Mouse (Mus musculus) brain, embryonic 14.5 days (tissue): ENCODE data around the gene Prn.

Source experiments
- CTCF ChIP-seq: fragments of 200-500 bp; IDR thresholded peaks from 2 replicates; pipeline ENCODE4 v1.5.1; 2012; ENCODE audit warnings: inconsistent platforms, mild to moderate bottlenecking, moderate library complexity, borderline replicate concordance; ENCODE audit not compliant: insufficient read depth, insufficient read length; ENCODE audit errors: extremely low read depth
- POLR2A ChIP-seq: fragments of 200-500 bp; IDR thresholded peaks from 2 replicates; pipeline ENCODE4 v1.6.1; 2012; ENCODE audit warnings: mild to moderate bottlenecking, inconsistent platforms, borderline replicate concordance; ENCODE audit not compliant: poor library complexity, insufficient read depth, insufficient read length, severe bottlenecking; ENCODE audit errors: extremely low read depth

GRCm38 (mm10) chr2:131907311-131907710 lies 2.4 kb upstream of the Prn start:
- TF ChIP-seq CTCF = no peak
- no peak for TF ChIP-seq POLR2A
